Mouse (Mus musculus) olfactory bulb, adult 2 months (tissue): ENCODE measurements around the gene Stx8.

Source experiments
- CTCF ChIP-seq: fragments of 200-500 bp; IDR thresholded peaks from 2 replicates; pipeline ENCODE4 v1.5.1; 2012; ENCODE audit warnings: low read depth, mild to moderate bottlenecking, low read length, moderate library complexity; ENCODE audit not compliant: insufficient read depth
- POLR2A ChIP-seq: fragments of 200-500 bp; IDR thresholded peaks from 2 replicates; pipeline ENCODE4 v1.6.1; 2012; ENCODE audit warnings: mild to moderate bottlenecking, low read depth, low read length, moderate library complexity; ENCODE audit not compliant: insufficient read depth

DNA sequence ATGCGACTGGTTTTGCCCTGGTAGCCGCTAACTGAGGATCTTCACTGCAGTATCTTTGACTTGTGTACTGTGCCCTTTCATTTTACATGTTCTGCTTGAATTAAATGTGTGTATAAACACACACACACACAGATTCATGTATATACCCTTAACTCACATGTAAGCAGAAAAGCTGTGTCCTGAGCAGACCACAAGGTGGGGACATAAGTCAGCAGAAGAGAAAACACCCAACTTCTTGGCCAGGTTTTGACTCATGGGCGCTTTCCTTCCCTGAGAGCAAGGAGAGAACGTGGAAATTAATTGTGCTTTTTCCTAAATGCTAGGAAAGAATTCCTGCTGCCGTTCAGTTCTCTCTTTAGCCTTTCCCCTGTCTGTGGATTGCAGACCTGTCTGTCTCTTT lies 33.6 kb downstream of the Stx8 start:
- no peak for TF ChIP-seq POLR2A
- no peak for TF ChIP-seq CTCF
